Mouse (Mus musculus) neural tube, embryonic 11.5 days (tissue): Measurements from ENCODE around the gene Cfap221. TPM values are rescaled to one million over a fixed set of nuclear protein-coding genes. Genes with fewer than 3 reads are reported as not detected.

ENCODE experiments used
- ATAC-seq: fragments of 200-750 bp; cut with Nextera tagmentation; 2 replicates; pipeline ENCODE4 v1.8.0; 2017; ENCODE audit warnings: moderate number of reproducible peaks, mild to moderate bottlenecking, moderate TSS enrichment, moderate library complexity; ENCODE audit not compliant: insufficient read depth, low FRiP score, low TSS enrichment
- DNase-seq: peaks from one replicate; pipeline ENCODE4 v3.0.0-alpha.2; 2015; ENCODE audit warnings: low spot score
- H3K27ac ChIP-seq: fragments of 300-500 bp; sonication (generic); 2 replicates; pipeline ENCODE4 v1.5.1; 2014; ENCODE audit warnings: low read depth, mild to moderate bottlenecking, low read length
- H3K27me3 ChIP-seq: fragments of 300-500 bp; sonication (generic); 2 replicates; pipeline ENCODE4 v1.6.1; 2014; ENCODE audit warnings: mild to moderate bottlenecking, low read length, mixed read lengths; ENCODE audit not compliant: control insufficient read depth, insufficient read depth
- H3K36me3 ChIP-seq: fragments of 300-500 bp; sonication (generic); 2 replicates; pipeline ENCODE4 v1.6.1; 2014; ENCODE audit warnings: mild to moderate bottlenecking, low read length, moderate library complexity, mixed read lengths; ENCODE audit not compliant: control insufficient read depth, insufficient read depth
- H3K4me1 ChIP-seq: fragments of 300-500 bp; sonication (generic); 2 replicates; pipeline ENCODE4 v1.6.1; 2014; ENCODE audit warnings: low read length, mixed read lengths; ENCODE audit not compliant: control insufficient read depth, insufficient read depth
- H3K4me2 ChIP-seq: fragments of 300-500 bp; sonication (generic); 2 replicates; pipeline ENCODE4 v1.6.1; 2014; ENCODE audit warnings: low read depth, mild to moderate bottlenecking, moderate library complexity
- H3K4me3 ChIP-seq: fragments of 300-500 bp; sonication (generic); 2 replicates; pipeline ENCODE4 v1.5.1; 2014; ENCODE audit warnings: low read depth, low read length
- H3K9ac ChIP-seq: fragments of 300-500 bp; sonication (generic); 2 replicates; pipeline ENCODE4 v1.6.1; 2014; ENCODE audit warnings: mild to moderate bottlenecking, low read length
- H3K9me3 ChIP-seq: fragments of 300-500 bp; sonication (generic); 2 replicates; pipeline ENCODE4 v1.6.1; 2016; ENCODE audit warnings: low read length; ENCODE audit not compliant: control insufficient read depth
- WGBS: fragments of 180-500 bp; shearing (Covaris S2); extraction: QIAGEN DNeasy Blood & Tissue Kit; methylation state at CpG from one replicate; pipeline ENCODE4 v1.1.7; 2014; 5-methylcytosine and 5-hydroxymethylcytosine counted together
- polyA plus RNA-seq: library from polyadenylated mRNA; unstranded; fragments of >200 nt; fragmentation: Nextera tagmentation; extraction: Ambion mirVana; gene quantifications from 2 replicates; pipeline ENCODE4 v1.2.1, GENCODE M21; 2014

The Cfap221 gene
- polyA plus RNA-seq, 1 experiment from 2014 or later: not detected

- H3K9ac ChIP-seq: no peak overlapping the region
- DNase-seq (peak; percentile 81), ATAC-seq (no peak)
- no peaks in the 10 kb centered on the region for H3K9me3 ChIP-seq
- no peaks in the 10 kb centered on the region for H3K4me1 ChIP-seq
- no peaks in the 10 kb centered on the region for H3K27me3 ChIP-seq
- no peak overlapping the region for H3K4me2 ChIP-seq
- no peak overlapping the region for H3K27ac ChIP-seq
- no peak overlapping the region for H3K4me3 ChIP-seq
- H3K36me3 ChIP-seq: no peaks in the 10 kb centered on the region
- WGBS: 47% methylated on average over 10 of the region's 10 CpGs
Measured at GRCm38 (mm10) chr1:120032804-120033468, 35.9 kb upstream of the Cfap221 start.

DNA sequence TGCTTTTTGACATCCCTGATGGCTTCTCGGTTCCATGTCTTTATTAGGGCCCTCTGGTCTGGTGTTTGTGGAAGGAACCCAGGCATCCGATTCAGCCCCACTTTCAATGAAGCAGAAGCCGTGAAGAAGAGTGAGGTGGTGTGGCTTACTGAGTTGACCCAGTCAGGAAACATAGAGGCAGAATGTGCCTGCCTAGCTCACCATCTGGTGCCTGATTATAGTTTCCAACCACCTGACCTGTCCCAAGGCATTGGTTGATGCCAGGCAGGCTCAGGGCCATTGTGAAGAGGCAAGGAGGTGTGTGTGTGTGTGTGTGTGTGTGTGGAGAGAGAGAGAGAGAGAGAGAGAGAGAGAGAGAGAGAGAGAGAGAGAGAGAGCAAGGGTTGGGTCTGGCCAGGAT, 33.4 kb upstream of the Cfap221 start:
- no peaks in the 10 kb centered on the region for H3K9me3 ChIP-seq
- H3K27ac ChIP-seq: no peak overlapping the region
- no peaks in the 10 kb centered on the region for H3K36me3 ChIP-seq
- H3K27me3 ChIP-seq: no peaks in the 10 kb centered on the region
- 83% methylated on average over 3 of the region's 3 CpGs for WGBS
- no peaks in the 10 kb centered on the region for H3K4me1 ChIP-seq
- no peak overlapping the region for H3K4me2 ChIP-seq
- H3K9ac ChIP-seq: no peak overlapping the region
- no peak for ATAC-seq
- no peak overlapping the region for H3K4me3 ChIP-seq
- no peak for DNase-seq

- DNase-seq: no peak
- H3K4me1 ChIP-seq: no peaks in the 10 kb centered on the region
- no peaks in the 10 kb centered on the region for H3K9me3 ChIP-seq
- WGBS: 79% methylated on average over 4 of the region's 4 CpGs
- H3K27ac ChIP-seq: no peak overlapping the region
- no peak overlapping the region for H3K4me2 ChIP-seq
- no peaks in the 10 kb centered on the region for H3K27me3 ChIP-seq
- H3K4me3 ChIP-seq: no peak overlapping the region
- no peaks in the 10 kb centered on the region for H3K36me3 ChIP-seq
- no peak for ATAC-seq
- H3K9ac ChIP-seq: no peak overlapping the region
Measured at GRCm38 (mm10) chr1:120027693-120028092, 30.7 kb upstream of the Cfap221 start.

- Histone ChIP-seq H3K27ac (no peak overlapping the region), H3K4me1 (no peaks in the 10 kb centered on the region), H3K36me3 (no peaks in the 10 kb centered on the region), H3K27me3 (no peaks in the 10 kb centered on the region), H3K9ac (no peak overlapping the region), H3K9me3 (no peaks in the 10 kb centered on the region), H3K4me2 (no peak overlapping the region), H3K4me3 (no peak overlapping the region)
- WGBS: 30% methylated on average over 2 of the region's 2 CpGs
- no peak for ATAC-seq
- no peak for DNase-seq
Measured at GRCm38 (mm10) chr1:120025050-120025439, 28.0 kb upstream of the Cfap221 start.

- H3K9me3 ChIP-seq: no peaks in the 10 kb centered on the region
- 50% methylated on average over 10 of the region's 10 CpGs for WGBS
- DNase-seq: no peak
- no peak for ATAC-seq
- H3K27me3 ChIP-seq: no peaks in the 10 kb centered on the region
- H3K27ac ChIP-seq: no peak overlapping the region
- no peak overlapping the region for H3K9ac ChIP-seq
- H3K4me3 ChIP-seq: no peak overlapping the region
- H3K4me2 ChIP-seq: no peak overlapping the region
- H3K4me1 ChIP-seq: no peaks in the 10 kb centered on the region
- H3K36me3 ChIP-seq: no peaks in the 10 kb centered on the region
Measured at GRCm38 (mm10) chr1:120024331-120025049, 27.5 kb upstream of the Cfap221 start.

DNA sequence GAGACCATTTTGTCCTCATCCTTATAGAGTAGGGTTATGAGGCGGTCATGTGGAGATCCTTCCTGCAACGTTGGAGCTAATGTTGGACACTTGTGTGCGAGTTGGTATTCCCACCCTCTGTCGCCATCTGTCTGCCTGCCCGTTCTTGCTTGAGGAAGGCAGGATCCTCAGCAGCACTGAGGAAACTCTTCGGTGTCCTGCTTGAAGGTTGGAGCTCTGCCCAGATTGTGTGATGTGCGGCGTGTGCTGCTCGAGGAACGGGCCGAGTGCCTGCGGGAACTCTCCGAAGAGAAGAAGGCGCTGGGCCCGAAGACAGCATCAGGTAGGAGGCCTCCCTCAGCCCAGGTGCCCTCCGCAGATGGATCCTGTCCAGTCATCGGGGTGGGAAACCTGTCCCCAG, 24.9 kb upstream of the Cfap221 start:
- H3K4me3 ChIP-seq: no peak overlapping the region

GRCm38 (mm10) chr1:120020322-120020897, 23.4 kb upstream of the Cfap221 start:
- Histone ChIP-seq H3K9me3 (no peaks in the 10 kb centered on the region), H3K27ac (no peak overlapping the region), H3K4me2 (no peak overlapping the region), H3K4me3 (no peak overlapping the region), H3K4me1 (no peaks in the 10 kb centered on the region), H3K27me3 (no peaks in the 10 kb centered on the region), H3K9ac (no peak overlapping the region), H3K36me3 (no peaks in the 10 kb centered on the region)
- 75% methylated on average over 7 of the region's 7 CpGs for WGBS
- DNase-seq (no peak), ATAC-seq (no peak)

More for the DNA sequence above, 24.9 kb upstream of the Cfap221 start:
- Histone ChIP-seq H3K9me3 (no peaks in the 10 kb centered on the region), H3K4me1 (no peaks in the 10 kb centered on the region), H3K4me2 (no peak overlapping the region), H3K36me3 (no peaks in the 10 kb centered on the region), H3K27ac (no peak overlapping the region), H3K27me3 (no peaks in the 10 kb centered on the region), H3K9ac (no peak overlapping the region)
- WGBS: 95% methylated on average over 17 of the region's 17 CpGs
- no peak for ATAC-seq
- no peak for DNase-seq

DNA sequence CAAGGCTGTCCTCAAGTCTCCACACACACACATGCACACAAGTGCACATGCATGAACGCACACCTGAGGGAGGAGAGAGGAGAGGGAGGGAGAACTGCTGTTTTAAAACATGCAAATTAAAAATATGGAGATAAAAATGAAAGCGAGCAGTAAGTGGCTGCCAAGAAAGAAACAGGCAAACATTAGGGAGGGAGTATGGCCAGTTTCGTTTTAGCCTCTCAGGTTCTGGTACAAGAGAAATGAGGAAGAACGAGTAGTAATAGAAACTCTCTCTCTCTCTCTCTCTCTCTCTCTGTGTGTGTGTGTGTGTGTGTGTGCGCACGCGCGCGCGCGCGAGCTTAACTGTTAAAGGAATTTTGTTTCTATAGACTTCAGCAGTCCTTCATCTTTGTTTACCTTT, 22.4 kb upstream of the Cfap221 start:
- H3K9me3 ChIP-seq: no peaks in the 10 kb centered on the region
- H3K36me3 ChIP-seq: no peaks in the 10 kb centered on the region
- WGBS: 95% methylated on average over 12 of the region's 12 CpGs
- no peak overlapping the region for H3K4me2 ChIP-seq
- H3K27ac ChIP-seq: no peak overlapping the region
- ATAC-seq: no peak
- H3K27me3 ChIP-seq: no peaks in the 10 kb centered on the region
- no peaks in the 10 kb centered on the region for H3K4me1 ChIP-seq
- H3K4me3 ChIP-seq: no peak overlapping the region
- DNase-seq: no peak
- H3K9ac ChIP-seq: no peak overlapping the region

GRCm38 (mm10) chr1:120018900-120019299, 21.9 kb upstream of the Cfap221 start:
- WGBS: 75% methylated on average over 3 of the region's 3 CpGs
- no peaks in the 10 kb centered on the region for H3K36me3 ChIP-seq
- H3K4me3 ChIP-seq: no peak overlapping the region
- H3K4me1 ChIP-seq: no peaks in the 10 kb centered on the region
- no peaks in the 10 kb centered on the region for H3K9me3 ChIP-seq
- H3K27ac ChIP-seq: no peak overlapping the region
- ATAC-seq: no peak
- no peak overlapping the region for H3K4me2 ChIP-seq
- H3K27me3 ChIP-seq: no peaks in the 10 kb centered on the region
- H3K9ac ChIP-seq: no peak overlapping the region
- no peak for DNase-seq
